Mouse (Mus musculus) c-Kit-positive CD71-positive TER-119-positive erythroid progenitor cells, embryonic 14.5 days (primary cell): ENCODE results near the gene Drd5.

Experiments
- DNase-seq: peaks from one replicate; pipeline ENCODE4 v3.0.0-alpha.2; 2013; ENCODE audit warnings: low spot score

The Drd5 gene

DNA sequence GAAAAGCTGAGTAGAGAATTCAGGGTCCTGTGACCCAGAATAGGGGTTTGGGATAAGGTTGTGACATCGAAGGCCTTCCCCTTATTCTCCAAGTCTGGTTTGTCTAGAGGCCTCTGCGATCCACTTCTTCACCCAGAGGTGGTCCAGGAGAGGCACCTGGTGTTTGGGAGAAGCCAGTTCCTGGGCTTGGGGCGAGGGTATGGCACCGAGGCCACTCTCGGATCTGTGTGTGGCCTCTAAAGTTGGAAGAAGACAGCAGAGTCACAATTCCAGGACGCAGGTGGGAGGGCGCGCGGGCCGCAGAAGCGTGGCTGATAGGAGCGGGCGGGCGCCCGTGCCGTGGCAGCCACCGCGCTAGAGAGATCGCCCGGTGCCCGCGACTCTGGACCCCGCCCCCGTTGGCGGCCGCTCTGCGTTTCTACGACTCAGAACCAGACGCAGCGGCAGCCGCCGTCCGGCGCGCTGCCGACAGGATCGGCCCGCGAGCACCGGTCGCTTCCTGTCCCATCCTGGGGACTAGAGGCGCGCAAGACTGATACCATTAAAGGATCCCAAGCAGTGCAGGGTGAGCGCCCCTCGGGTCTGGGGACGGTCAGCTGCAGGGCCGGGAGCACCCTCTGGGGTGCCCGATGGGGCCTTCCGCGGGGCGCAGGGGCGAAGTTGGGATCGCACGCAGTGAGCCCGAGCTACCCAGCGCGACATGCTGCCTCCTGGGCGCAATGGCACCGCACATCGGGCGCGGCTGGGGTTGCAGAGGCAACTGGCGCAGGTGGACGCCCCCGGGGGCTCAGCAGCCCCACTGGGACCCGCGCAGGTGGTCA, at the start of gene Drd5:
Gene Drd5 (plus strand): TSS at position 402 of the 821 bp plus-strand sequence.
- DNase-seq: no peak

DNA sequence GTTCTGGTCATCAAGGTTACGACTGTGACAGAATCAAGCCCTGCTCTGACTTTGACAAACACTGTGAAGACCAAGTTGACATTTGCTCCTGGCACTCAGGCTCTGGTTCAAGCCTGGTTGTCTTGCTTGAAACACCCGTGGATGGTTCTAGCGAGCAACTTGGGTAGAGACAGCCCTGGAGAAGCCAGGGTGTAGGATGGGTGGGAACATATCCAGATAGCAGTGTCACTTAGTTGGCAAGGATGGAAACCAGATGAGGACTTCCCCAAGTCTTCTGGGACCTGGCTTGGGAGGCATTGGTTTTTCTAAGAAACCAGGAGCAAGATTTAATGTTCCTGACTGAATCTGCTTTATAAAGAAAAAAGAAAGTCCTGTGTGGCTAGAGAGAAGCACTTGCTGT, 48.2 kb upstream of the Drd5 start:
- no peak for DNase-seq

DNA sequence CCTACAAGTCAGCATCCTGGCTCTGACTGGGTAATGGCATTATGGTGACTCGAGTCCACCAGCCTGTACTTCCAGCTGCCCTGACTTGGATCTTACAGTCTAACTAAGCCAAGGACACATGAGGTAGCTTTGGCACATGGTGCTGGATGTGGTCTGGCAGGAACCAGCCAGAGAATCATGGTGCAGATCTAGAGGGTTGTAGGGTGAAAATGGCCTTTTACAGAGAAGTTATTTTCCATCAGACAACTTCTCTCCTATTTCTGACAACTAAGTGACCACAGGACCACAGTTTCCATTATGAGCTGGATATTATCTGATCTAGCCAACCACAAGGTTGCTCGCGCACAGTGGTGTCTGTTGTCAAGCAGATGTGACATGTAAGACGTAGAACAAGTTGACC, 45.3 kb upstream of the Drd5 start:
- DNase-seq: no peak

DNA sequence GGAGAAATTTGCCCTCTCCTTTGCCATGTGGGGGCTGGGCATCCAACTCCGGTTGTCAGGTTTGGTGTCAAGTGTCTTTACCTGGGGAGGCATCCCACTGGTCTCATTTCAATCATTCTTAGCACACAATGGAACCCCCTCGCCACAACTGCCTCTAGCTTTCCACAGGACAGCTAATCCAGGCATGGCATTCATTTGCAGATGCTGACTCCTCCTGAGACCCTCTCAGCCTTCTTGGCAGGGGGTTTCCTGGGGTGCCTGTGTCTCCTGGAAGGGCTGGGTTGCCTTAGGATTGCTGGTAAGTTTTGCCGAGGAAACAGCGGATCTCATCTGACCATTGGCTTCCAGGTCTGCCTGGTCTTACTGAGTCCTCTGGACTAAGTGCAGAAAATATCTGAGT, 43.4 kb upstream of the Drd5 start, which contains the start of gene Otop1:
Gene Otop1 (plus strand): TSS at position 202 of the 400 bp plus-strand sequence.
- DNase-seq: no peak

DNA sequence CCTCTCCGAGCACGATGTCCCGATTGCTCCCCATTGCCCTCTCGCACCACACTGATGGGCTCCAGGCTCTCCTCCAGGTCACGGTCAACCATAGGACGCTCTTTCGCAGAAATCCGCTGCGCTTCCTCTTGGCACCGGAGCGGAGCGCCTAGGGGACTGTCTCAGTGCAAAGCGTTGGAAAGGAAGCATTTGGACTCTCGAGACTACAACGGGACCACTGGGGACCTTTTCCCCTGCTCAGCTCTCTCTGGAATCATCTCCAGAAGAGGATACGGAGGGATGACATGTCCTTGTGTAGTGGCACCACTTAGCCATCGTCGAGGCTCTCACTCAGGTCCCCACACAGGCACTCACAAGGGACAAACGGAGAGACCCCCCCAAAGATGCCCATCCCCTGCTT, 42.7 kb upstream of the Drd5 start:
- DNase-seq: no peak

DNA sequence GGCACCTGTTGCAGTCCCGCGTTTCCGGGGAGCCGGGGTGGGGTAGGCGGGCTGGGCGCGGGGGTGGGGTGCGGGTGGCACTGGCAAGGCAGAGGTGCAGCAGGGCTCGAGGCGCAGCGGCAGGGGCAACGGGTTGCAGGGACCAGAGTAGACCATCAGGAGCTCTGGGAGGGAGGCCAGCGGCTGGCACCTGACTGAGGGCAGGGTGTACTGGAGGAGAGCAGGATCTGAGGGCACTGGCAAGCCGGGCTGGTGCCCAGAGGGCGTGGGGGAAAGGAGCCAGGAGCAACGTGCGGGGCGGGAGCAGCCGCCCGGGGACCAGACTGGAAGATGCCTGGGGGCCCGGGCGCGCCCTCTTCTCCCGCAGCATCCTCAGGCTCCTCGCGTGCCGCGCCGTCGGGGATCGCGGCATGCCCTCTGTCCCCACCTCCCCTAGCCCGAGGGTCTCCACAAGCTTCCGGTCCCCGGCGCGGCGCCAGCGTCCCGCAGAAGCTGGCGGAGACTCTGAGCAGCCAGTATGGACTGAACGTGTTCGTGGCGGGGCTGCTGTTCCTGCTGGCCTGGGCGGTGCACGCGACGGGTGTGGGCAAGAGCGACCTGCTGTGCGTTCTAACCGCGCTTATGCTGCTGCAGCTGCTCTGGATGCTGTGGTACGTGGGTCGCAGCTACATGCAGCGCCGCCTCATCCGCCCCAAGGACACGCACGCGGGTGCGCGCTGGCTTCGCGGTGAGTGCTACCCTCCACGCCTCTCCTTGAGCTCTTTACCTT, 41.9 kb upstream of the Drd5 start:
- no peak for DNase-seq

DNA sequence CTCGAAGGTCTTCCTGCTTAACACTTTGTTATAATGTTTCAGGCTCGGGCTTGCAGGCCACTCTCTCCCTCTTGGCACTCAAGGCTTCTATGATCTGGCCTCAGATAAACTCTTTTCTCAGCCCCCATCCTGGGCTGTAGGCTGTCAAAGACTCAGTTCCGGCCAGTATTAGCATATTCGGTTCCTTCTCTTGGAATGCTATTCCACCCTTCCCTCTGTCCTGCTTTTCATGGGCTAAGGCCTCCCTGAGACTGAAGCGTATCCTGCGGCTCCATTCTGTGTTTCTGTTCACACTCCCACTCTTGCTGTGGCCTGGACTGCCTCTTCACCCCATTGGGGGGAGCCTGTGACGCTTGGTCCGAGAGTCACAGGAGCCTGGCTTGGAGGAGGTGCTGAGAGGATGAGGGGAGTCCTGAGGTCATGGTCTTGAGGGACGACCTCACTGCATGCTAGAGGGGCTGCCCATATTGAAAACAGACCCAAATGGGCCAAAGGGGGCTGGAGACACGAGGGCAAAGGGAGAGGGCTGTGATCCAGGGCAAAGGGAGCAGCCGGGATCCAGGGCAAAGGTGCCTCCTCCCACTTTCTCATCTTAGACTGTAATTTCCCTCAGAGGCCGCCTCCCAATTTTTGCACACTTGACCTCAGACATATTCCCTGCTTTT, 41.1 kb upstream of the Drd5 start:
- no peak for DNase-seq

DNA sequence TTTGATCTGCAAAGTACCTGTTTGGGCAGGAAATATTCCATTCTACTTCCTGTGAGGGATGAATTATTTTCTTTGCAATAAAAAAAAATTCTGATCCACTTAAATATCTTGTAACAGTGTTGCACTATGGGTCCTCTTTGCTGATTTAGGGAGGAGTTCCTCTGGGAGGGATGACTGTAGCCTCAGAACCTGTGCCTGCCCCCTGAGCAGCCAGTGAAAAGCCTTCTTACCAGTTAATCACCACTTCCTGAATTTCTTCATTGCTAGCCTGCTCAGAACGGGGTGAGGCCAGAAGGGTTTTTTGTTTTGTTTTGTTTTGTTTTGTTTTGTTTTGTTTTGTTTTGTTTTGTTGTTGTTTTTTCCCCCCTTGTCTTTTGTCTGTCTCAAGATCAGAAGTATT, 39.1 kb upstream of the Drd5 start:
- no peak for DNase-seq

DNA sequence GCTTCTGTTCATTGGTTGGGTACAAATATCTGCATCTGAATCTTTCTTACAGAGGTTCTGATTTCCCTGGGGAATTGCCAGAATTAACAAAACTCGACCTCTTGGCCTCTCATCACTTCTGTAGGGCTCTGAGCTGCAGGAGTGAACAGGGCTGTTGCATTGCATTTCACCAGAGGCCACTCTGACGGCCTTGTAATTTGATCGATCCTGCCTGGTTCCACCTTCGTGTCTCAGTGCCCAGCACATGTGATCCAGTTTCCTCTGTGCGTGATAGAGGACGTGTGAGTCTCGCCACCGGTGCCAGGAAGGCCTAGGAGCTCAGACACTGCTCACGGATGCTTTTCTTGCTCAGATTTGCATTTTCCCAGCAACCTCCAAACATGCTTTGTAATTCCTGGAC, 33.4 kb upstream of the Drd5 start:
- DNase-seq: no peak

DNA sequence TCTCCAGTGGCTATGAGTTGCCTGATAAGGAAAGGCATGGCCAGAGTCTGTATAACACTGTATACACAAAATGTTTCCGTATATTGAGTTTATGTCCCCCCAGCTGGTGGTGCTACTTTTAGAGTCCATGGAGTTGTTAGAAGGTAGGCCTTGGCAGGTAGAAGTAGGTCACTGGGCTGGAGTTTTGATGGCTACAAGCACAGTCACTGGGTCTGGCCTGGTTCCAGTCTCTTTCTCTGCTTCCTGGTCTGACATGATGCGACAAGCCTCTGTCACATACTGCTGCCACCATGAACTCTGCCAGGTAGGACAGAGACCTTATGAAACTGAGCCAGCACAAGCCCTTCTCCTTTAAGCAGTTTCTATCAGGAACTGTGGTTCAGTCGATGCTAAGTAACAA, 30.7 kb upstream of the Drd5 start:
- no peak for DNase-seq

DNA sequence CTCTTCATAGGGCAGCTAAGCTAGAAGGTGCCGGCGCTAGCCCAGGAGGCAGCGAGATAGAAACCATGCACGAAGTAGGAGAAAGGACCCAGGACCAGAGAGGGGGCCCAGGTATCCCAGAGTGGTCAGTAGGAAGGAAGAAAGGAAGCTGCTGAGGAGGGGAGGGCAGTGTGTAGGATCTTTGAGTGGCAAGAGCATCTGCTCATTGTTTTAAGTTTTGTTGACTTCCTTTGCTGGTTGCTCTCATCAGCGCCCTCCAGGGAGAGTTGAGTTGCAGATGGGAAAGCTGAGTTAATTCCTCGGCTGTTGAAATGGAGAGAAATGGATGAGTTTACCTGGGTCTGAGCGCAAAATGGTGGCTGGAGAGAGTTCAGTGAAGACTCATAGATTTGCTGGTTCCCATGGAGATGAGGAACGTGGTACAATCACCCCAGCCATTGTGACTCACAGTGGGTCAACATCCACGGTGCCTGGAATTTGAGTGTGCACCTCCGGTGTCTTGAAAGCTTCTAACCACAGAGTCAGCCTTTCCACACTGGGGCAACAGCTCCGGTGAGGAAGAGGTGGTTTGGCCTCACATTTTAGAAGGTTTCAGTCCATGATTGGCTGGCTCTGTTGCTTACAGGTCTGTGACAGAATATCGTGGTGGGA, 17.3 kb upstream of the Drd5 start:
- DNase-seq: no peak

DNA sequence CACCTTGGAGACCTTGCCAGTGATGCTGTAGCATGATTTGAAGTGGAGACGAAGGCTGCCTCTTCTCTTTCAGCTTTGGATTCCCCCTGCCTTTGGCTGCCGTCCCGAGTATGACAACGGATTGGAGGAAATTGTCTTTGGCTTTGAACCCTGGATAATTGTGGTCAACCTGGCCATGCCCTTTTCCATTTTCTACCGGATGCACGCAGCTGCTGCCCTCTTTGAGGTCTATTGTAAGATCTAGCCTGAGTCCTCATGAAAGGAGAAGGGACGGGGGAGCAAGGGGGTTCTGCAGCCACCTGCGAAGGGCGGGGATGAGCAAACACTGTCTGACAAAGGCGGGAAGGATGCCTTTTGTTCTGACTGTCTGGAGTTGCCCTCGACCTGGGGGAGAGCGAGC, 16.5 kb upstream of the Drd5 start:
- DNase-seq: no peak

DNA sequence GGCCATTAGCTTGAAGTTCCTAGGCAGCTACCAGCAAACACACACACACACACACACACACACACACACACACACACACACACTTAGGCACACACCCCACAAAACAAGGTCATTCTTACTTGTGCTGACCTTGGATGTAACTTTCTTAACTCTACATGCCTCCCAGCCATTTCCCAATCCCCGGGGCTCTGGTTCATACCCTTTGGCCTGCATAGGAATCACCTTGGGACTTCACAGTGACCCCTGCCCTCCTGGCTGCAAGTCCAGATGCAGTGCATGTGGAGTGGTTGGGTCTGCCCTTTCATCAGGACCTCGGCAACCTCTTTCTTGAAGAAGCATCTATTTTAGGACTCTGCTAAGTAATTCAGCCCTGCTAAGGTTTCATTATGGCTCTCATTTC, 13.9 kb upstream of the Drd5 start:
- DNase-seq: no peak

DNA sequence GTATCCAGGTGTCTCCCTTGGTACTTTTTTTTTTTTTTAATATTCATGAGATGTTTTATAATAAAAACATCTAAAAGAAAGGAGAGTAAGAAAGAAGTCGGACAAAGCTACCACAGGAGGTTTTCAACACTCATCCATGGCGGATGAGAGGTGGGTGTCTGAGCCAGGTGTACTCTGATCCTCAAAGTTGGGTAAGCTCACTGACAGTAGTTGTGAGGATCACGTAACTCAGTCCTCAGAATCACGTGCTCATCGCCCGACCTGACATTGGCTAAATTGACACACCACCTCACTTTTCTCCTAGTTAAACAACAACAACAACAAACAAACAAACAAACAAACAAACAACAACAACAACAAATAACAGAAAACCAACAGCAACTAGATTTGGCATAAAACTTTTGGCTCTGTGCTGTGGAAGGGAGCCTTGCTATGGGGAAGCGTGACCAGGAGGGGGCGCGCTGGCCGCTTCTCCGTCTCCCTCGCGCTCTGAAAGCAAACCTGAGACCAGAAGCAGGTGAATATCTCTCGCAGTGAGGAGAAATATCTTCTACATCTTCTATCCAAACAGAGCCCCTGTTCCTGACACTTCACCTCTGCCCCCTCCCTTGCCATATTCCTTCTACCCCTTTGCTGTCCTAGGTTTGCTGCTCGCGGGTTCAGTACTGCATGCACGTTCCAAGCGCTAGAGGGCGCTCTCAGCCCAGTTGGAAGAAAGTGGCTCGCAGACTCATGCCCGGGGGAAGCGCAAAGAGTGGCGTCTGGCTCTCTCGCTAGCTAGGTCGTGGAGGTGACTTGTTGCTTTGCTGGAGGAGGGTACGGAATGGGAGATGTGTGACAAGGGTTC, 11.7 kb upstream of the Drd5 start:
- peak; percentile 80 for DNase-seq

DNA sequence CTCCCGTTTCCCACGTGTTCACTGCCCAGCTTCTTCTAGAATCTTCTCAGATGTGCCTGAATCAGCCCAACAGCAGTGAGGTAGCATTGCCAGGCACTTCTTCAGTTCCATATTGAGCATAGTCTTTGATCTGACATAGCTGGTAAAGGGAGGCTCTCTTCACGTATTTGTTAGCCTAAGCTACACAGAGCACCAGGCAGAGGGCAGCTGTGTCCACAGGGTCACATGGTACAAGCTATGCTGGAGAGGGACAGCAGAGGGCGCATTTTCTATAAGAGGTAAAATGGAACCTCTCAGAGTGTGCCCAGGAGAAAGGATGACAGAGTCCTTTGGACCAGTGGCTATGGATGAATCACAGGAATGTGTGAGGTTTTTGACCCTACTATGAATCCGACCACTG, 10.3 kb upstream of the Drd5 start:
- peak; percentile 39 for DNase-seq

DNA sequence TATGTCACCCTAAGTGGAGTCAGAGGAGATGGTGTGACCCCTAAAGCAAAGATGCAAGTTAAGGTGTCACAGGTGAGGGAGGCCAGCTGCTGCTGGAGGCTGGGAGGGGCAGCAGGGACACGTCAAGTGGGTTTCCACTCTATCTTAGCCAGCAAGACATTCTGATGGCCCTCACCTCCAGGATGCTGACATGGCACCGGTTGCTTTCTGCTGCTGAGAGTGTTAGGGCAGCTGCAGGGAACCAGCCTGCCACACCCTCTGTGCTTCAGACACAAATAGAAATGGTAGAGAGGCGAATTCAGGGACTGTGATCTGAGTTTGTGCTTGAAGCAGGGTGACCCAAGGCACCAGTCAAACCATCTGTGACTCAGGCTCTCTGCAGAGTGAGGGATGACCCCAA, 9.4 kb upstream of the Drd5 start:
- no peak for DNase-seq

DNA sequence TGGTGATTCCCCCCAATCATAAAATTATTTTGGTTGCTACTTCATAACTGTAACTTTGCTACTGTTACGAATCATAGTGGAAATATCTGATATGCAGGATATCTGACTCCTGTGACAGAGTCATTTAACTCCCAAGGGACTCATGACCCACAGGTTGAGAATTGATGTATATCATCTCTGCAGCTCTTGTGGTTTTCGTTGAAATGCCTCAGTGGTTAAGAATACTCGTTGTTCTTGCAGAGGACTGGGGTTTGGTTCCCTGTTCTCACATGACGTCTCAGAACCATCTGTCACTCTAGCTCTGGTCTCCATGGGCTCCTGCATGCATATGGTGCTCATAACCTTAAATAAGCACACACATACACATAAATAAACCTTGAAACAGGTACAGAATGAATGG, 14.2 kb downstream of the Drd5 start:
- no peak for DNase-seq

DNA sequence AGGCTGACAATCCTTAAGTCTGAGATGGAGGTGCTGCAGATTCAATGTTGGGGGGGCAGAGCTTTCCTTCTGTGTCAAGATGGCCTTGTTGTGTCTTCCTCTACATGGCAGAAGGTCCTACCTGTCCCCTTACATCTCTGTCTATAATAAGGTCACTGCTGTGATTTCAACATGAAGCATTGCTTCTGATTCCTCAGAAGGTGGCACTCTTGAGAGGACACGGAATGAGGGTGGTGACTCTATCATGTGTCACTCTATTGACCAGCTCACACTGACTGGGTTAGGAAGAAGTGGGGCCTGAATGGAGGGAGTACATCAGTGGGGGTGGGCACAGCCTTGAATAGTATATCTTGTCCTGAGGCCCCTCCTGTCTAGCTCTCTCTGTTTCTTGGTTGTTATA, 15.4 kb downstream of the Drd5 start:
- DNase-seq: no peak

DNA sequence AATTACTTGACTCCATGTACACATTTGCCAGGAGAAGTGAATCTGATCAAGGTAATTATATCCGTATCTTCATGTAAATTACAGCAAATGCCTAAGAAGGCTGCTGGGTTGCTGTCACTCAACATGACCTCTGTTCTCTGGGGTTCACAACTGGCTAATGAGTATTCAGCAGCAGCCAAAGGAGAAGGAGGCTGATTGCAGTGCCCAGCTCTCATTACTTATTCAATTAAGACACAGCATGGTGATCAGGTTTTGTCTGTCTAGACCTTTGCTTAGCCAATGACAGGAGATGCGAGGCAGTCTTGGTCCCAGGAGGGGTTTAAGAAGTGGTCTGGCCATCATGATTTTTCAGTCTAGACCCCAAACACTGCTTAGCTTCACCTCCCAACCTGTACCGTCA, 23.9 kb downstream of the Drd5 start:
- no peak for DNase-seq

DNA sequence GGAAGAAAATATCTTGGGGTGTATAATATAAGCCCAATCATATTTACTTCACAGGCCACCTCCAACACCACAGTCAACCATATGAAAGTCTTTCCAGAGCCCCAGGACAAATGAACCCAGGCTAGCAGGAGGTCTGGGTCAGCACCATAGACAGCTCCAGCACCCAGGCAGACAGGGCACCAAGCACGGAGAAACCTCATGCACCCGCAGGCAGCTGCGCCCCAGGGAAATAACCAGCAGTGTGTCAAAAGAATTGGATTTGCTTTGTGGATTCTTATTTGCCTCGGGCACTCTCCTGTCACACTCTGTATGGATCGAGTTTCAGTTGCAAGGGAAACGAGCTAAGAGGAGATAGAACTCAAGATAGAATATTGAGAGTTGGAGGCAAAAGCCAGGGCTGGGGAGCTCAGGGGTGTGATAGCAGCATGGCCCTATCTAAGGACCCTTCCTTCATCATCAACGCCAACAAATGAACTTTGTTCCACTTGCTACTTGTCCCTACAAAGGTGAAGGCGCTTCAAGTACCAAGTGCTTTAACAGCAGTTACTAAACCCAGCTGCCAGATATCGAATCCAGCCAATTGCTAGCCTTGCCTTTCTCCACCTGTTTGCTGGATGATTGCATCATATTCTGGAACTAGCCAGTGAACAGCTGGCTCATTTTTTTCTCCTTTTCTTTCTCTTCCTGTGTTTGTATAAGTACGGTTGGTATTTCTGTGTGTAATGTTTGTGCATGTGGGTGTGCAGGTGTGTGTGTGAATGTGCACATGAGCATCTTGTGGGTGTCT, 27.7 kb downstream of the Drd5 start:
- DNase-seq: peak; percentile 7
